Mouse (Mus musculus): ENCODE results near the gene Tuba8. TPM values are rescaled to one million over a fixed set of nuclear protein-coding genes. Genes with fewer than 3 reads are reported as not detected.

The Tuba8 gene
- total RNA-seq, 2 experiments from 2014 or later, result 78.5 to 115 TPM

DNA sequence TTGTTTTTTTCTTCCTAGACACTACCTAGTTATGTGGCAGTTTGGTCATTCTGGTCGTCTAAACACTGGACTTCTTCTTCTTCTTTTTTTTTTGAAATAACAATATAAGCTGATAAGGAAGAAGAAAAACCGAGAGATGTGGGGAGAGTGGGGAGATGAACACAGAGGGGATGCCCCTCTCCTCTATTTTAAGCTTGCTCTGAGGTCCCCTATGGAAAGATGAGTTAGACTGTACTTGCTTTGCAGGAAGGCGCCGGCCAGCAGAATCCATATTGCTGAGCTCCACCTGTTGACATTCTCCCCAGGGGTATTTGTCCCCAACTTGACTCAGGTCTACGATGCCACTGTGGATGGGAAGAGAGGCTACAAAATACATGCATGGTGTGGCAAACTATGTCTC, 13.6 kb downstream of the Tuba8 start:
- intact Hi-C loops (cut with DNase I), result no loop called here
- DNase-seq, result no peak

DNA sequence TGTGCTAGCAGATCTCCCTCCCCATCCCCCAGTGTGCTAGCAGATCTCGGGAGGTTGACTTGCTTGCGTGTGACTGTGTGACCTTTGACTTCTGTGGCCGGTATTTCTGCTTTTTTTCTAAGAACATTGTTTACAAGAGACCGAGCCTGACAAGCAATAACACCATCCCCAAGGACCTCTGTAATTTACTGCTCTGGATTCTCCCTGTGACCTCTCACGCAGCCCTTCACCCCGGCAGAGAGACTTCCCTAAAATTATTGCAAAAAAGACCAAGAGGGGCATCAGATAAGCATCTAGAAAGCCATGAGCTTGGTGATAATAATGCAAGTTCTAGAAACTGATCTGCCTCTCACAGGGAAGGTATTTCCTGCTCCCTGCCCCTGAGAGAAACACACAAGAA, 14.5 kb downstream of the Tuba8 start:
- no peak for DNase-seq
- intact Hi-C loops (cut with DNase I), result no loop called here

DNA sequence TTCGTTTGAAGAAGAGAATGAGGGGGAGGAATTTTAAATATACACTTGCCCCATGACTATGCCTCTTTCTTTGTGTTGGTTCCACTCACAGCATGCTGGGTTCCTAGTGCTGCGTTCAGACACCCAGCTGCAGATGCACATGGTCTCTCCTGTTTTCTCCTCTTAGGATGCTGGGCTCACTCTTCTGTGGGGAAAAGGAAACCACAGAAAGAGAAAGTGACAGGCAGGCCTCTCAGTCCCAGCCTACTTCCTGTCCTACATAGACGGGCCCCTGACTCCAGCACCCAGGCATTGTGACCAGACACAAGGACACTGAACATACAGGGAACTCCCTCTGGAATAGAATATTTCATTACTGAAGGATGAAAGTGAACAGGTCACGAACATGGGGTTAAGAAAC, 15.5 kb downstream of the Tuba8 start:
- DNase-seq, result no peak
- intact Hi-C loops (cut with DNase I), result no loop called here

GRCm38 (mm10) chr6:121226744-121227143, 16.2 kb downstream of the Tuba8 start:
- no peak for DNase-seq
- intact Hi-C loops (cut with DNase I), result no loop called here

DNA sequence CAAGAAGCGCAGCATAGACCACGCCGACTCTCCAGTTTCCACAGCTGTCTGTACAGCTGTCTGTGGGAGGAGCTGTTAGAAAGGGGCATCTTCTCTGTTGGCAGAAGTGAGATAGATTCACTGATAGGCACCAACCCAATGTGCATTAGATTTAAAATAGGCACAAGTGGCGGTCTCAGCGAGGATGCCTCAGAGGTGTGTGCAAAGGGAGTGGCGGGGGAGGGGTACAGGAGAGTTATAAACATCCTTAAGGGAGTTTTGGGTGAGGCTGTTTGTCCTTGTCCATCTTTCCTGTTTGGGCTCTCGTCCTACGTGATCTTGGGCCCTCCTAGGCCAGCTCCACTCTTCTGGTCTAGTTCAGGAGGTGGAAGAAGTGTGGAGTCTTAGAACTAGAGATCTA, 17.9 kb downstream of the Tuba8 start:
- intact Hi-C loops (cut with DNase I), result no loop called here

GRCm38 (mm10) chr6:121232652-121233051, 22.2 kb downstream of the Tuba8 start:
- DNase-seq, result no peak
- intact Hi-C loops (cut with DNase I), result no loop called here

More for the DNA sequence above, 17.9 kb downstream of the Tuba8 start:
- DNase-seq, result no peak

DNA sequence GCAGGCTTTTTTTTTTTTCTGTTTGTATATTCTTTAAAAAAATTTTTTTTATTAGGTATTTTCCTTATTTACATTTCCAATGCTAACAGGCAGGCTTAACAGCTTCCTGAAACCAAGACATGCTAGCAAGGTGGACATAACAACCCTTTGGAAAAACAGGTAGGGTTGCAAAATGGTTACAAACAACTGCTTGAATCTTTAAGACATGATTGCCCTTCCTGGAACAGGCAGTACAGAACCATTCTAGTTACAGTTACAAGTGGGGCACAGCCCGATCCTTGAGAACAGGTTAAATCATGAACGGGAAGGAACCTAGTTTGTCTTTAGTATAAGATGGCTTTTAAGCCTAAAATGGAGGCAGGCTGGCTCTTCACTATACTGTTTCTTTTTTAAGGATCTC, 25.9 kb downstream of the Tuba8 start:
- no peak for DNase-seq
- intact Hi-C loops (cut with DNase I), result no loop called here

DNA sequence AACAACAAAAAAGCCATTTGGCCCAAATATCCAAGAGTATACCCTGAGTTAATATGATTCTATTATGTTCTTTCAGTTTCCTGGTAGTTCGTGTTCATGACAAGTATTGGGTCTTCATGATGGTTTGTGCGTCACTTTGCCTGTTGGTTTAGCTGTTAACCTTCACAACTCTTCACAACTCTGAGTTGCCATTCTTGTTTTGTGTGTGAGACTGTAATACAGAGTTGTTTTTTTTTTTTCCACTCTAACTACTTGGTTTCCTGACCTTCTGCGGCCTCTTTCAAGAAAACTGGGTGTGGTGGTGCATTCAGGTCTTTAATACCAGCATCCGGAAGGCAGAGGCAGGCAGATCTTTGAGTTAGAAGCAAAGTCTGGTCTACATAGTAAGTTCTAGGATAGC, 27.7 kb downstream of the Tuba8 start:
- DNase-seq, result no peak
- intact Hi-C loops (cut with DNase I), result no loop called here

DNA sequence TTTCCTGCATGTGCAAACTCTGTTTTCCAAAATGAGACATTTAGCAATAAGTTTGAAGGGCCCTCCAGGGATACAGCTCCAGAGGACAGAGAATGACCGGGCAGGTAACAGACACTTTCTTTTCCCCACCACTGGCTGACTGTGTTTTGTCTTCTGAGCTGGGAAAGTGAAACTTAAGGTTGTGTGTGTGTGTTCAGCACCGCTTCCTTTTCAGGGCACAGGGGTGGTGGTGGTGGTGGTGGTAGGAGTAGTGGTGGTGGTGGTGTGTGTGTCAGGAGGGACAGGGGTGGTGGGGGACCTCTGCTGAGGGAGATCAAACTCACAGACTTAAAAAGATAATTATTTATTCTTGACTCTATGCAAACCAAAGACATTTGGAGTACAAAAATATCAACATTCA, 31.3 kb downstream of the Tuba8 start:
- DNase-seq, result no peak
- intact Hi-C loops (cut with DNase I), result no loop called here

DNA sequence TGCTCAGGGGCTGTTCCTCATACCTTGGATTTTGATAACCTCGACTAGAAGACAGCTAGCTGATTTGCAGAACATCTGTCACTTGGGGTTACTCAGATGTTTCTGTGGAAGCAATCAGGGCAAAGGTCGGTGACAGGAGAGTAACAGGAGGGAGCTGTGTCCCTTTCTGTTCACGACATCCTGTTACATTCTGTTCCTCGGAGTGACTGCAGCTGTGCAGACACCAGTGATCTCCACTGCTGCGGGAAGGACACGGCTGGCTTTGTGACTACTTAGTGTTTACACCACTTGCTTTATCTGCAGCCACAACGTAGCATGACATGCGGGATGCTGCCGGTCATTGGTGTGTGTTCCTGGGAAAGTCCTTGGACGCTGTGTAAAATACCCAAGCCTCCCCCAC, 32.7 kb downstream of the Tuba8 start:
- intact Hi-C loops (cut with DNase I), result no loop called here
- DNase-seq, result no peak

DNA sequence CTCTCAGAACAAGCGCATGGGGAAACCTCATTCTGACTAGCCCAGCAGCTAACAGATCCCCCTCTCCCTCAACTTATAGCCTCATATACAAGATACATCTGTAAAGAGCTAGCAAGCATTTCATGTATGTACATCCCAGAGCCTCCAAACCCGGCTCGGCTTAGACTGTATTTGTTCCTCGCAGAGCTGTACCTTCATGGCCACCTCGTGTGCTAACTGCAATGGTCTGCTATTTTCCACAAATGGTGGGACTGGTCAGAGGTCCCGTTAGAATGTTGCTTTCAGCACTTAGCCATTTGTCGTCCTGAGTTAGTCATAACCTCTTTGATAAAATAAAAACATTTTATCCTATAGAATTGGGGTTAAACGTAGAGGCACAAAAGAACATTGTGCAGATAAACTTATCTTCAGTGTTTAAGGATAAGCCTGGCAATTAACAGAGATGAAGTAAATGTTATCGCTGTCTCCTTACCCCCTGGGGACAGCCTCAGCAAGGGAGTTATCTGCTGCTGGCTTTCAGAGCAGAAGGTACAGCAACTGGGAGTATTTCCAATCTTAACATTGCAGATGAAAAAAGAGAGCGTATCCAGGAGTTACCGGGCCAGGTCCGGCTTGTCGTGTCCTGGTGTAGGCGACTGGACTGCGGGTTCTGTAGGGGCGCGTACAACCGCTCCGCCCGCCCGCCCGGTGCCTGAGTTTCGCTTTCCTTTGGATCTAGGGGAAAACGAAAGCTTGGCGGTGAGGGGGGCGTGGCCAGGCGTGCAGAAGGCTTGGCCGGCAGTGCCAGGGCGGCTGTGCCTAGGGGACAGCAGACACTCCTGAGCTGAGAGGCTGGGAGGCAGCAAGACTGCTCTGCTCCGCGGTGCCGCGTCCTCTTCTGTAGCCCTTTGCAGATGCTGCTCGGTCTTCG, 34.9 kb downstream of the Tuba8 start, which contains the start of gene Usp18:
Gene Usp18, plus strand, starts transcription at position 780 of the 910 bp plus-strand sequence.
- peak; percentile 89 to 92 for DNase-seq
- intact Hi-C loops (cut with DNase I), result no loop called here

- intact Hi-C loops (cut with DNase I), result no loop called here
- DNase-seq, result no peak
These were observed 35.5 kb downstream of the Tuba8 start for GRCm38 (mm10) chr6:121246037-121246361.

DNA sequence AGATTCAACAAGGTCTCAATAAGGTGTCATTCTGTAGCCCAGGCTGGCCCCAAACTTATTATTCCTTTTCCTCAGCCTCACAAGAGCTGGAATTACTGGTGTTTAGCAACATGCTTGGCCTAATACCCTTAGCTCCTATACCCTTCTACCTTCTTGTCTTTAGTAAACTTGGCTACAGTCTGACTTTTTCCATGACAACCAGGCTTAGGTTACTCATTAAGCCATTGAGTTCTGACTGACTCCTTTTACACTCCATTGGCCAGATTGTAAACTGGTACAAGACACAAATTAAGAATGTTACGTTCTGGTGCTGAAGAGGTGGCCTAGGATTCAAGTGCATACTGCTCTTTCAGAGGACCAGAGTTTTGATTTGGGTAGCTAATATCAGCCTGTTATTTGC, 39.9 kb downstream of the Tuba8 start:
- intact Hi-C loops (cut with DNase I), result loop anchor here (5.0 kb wide), 1 partner anchor 58 kb away; no protein-coding TSS in a partner anchor
- DNase-seq, result no peak

DNA sequence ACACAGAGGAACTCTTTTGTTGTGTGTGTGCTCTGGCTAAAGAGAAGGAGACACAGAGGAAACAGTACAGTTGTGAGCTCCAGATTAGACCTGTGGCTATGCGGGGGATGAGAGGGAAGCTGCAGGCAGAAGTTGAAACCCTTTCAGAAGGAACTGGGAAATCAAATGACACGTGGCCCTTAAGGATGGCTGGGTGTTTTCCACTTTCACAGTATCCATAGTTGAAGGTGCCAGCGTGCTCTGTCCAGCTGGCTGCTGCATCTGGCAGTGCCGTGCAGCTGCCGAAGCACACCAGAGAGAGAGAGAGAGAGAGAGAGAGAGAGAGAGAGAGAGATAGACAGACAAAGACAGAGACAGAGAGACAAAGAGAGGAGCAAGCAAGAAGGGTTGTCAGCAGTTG, 40.8 kb downstream of the Tuba8 start:
- peak in 1 of 2 experiments; percentile 6 for DNase-seq
- intact Hi-C loops (cut with DNase I), result loop anchor here (5.0 kb wide), 1 partner anchor 59 kb away; no protein-coding TSS in a partner anchor

GRCm38 (mm10) chr6:121260548-121260947, 50.1 kb downstream of the Tuba8 start:
- intact Hi-C loops (cut with DNase I), result no loop called here

DNA sequence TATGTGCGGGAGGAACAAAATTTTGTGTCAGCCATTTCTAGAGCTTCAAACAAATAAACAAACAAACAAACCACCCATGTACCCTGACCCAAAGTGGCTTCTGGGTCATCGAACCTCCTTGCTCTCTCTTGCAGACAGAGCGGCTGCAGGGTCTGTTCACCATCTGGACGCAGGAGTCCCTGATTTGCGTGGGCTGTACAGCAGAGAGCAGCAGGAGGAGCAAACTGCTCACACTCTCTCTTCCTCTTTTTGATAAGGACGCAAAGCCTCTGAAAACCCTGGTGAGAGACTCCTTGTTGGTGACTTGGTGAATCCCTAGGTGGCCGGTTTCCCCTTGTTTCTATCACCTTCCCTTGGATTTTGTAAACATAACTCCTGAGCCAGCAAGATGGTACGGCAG, 50.7 kb downstream of the Tuba8 start:
- intact Hi-C loops (cut with DNase I), result no loop called here
- no peak for DNase-seq

More at GRCm38 (mm10) chr6:121260548-121260947, 50.1 kb downstream of the Tuba8 start:
- DNase-seq, result peak; percentile 70 to 85

- intact Hi-C loops (cut with DNase I), result no loop called here
- no peak for DNase-seq
These were observed 51.5 kb downstream of the Tuba8 start for GRCm38 (mm10) chr6:121262004-121262403.

DNA sequence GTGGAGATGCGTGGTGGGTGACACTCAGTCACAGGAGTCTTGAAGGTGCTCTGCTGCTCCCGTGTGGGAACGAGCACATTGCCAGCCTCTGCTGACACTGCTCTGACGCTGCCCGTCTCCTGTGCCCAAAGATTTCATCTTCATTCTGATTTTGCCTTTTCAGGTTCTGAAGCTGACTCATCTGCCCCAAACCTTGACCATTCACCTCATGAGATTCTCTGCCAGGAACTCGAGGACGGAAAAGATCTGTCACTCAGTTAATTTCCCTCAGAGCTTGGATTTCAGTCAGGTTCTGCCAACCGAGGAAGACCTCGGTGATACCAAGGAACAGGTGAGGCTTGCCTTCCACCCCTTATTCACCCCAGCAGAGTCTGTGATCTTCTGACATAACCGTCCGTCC, 52.0 kb downstream of the Tuba8 start:
- no peak for DNase-seq
- intact Hi-C loops (cut with DNase I), result no loop called here

- intact Hi-C loops (cut with DNase I), result loop anchor here (5.0 kb wide), 2 partner anchors 67 to 1037 kb away; partner anchors contain the start of gene M6pr
- DNase-seq, result no peak
These were observed 59.7 kb downstream of the Tuba8 start for GRCm38 (mm10) chr6:121270156-121270555.

- no peak for DNase-seq
- intact Hi-C loops (cut with DNase I), result loop anchor here (1.0 to 5.0 kb wide), 4 partner anchors 66 to 1036 kb away; partner anchors contain the start of gene M6pr
These were observed 61.2 kb downstream of the Tuba8 start for GRCm38 (mm10) chr6:121271707-121272074.

DNA sequence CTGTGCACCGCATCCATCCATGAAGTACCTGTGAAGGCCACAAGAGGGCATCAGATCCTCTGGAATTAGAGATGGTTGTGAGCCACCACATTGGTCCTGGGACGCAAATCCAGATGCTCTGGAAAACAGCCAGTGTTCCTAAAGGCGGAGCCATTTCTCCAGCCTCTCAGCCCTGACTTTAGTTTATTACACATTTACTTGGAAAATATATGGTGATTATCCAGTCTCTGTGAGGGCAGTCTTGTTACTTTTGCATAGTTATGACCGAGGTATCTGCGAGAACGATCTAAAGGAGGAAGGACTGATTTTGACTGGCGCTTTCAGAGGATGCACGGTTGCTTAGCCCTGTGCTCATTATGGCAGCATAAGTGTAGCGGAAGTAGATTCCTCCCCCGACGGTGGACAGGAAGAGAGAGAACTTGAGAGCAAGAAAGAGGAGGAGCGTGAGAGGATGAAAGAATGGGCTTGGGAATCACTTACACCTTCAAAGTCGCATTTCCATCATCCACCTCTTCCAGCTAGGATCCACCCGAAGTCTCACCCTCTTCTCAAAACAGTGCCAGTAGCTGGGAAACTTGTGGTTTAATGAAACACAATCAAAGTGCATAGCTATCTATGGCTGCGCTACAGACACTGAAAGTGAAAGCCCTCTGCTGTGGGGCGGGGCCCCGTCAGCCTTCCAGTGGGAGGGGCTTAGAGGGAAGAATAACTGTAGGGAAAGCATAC, 61.7 kb downstream of the Tuba8 start:
- DNase-seq, result peak; percentile 78 to 89
- intact Hi-C loops (cut with DNase I), result loop anchor here (1.0 to 5.0 kb wide), 4 partner anchors 65 to 1035 kb away; partner anchors contain the start of gene M6pr
